Comparison of ENCODE assay signal across 9 mouse cellular contexts in genomic region chrX:53432888-53433287, GRCm38 (mm10). TPM values are rescaled to one million over a fixed set of nuclear protein-coding genes. Genes with fewer than 3 reads are reported as not detected.
DNase-seq lines count a peak whose midpoint lies in the region; ATAC-seq and TF ChIP-seq lines count a peak whose summit lies in the region.
"Had no signal": no experiment of that assay in that cellular context is flagged by ENCODE, and none has a peak within 500 bp of the region (broad histone marks: within the 10 kb centered on the region; RNA-seq: fewer than 3 reads in every experiment).

No protein-coding gene starts in this region.

- dilution Hi-C loops in CH12.LX (cut with MboI; ENCODE audit: extremely low pct_ligation_motif_present, extremely low pct_unique_long_range_greater_than_20kb, low sequenced_read_pairs), result no loop called here

- H3K36me3 ChIP-seq in intestine, postnatal 0 days (ENCODE audit: control insufficient read depth, insufficient read depth), result no peaks in the 10 kb centered on the region
- no peaks in the 10 kb centered on the region for H3K36me3 ChIP-seq in intestine, embryonic 15.5 days
- H3K36me3 ChIP-seq in CH12.LX (replicated peaks in 1 of 2; ENCODE audit: control insufficient read depth in 1 of 2, insufficient read depth in 1 of 2, low read length in 1 of 2), result no peaks in the 10 kb centered on the region
- H3K36me3 ChIP-seq in embryonic facial prominence, embryonic 14.5 days (ENCODE audit: control insufficient read depth, insufficient read depth, low read length), result no peaks in the 10 kb centered on the region
- H3K36me3 ChIP-seq: heart, embryonic 10.5 days; limb, embryonic 13.5 days had no signal

- peak; percentile 62 for TF ChIP-seq CTCF in intestine, postnatal 0 days (IDR thresholded peaks at IDR 0.05; ENCODE audit: low read depth)
- TF ChIP-seq CTCF in CH12.LX (conservative IDR thresholded peaks at IDR 0.05 in 1 of 2, IDR thresholded peaks at IDR 0.05 in 1 of 2; ENCODE audit: low read depth in 2 of 2, low read length in 2 of 2), result peak in 1 of 2 experiments; percentile 61; a peak in 2 of 4 replicates

- TF ChIP-seq EP300 in CH12.LX (IDR thresholded peaks at IDR 0.05; ENCODE audit: low read length), result no peak

- no peaks in the 10 kb centered on the region for H3K4me1 ChIP-seq in intestine, postnatal 0 days (replicated peaks; ENCODE audit: control insufficient read depth, insufficient read depth, low read length)
- H3K4me1 ChIP-seq in intestine, embryonic 15.5 days (replicated peaks), result no peaks in the 10 kb centered on the region
- H3K4me1 ChIP-seq in CH12.LX (ENCODE audit: control insufficient read depth in 1 of 2, insufficient read depth in 2 of 2), result no peaks in the 10 kb centered on the region
- no peaks in the 10 kb centered on the region for H3K4me1 ChIP-seq in embryonic facial prominence, embryonic 14.5 days (ENCODE audit: control insufficient read depth, insufficient read depth, low read length)
- H3K4me1 ChIP-seq: heart, embryonic 10.5 days; limb, embryonic 13.5 days had no signal

- no peak overlapping the region for H3K9ac ChIP-seq in intestine, postnatal 0 days (ENCODE audit: low read depth, low read length)
- no peak overlapping the region for H3K9ac ChIP-seq in intestine, embryonic 15.5 days
- no peak overlapping the region for H3K9ac ChIP-seq in CH12.LX (ENCODE audit: insufficient read depth, low read depth)
- no peak overlapping the region for H3K9ac ChIP-seq in embryonic facial prominence, embryonic 14.5 days (ENCODE audit: low read depth, low read length)
- H3K9ac ChIP-seq: limb, embryonic 13.5 days had no signal

- no peak for TF ChIP-seq POLR2A in CH12.LX (IDR thresholded peaks at IDR 0.05; ENCODE audit: low read depth, low read length)

- no peaks in the 10 kb centered on the region for H3K9me3 ChIP-seq in intestine, postnatal 0 days (ENCODE audit: control insufficient read depth)
- no peaks in the 10 kb centered on the region for H3K9me3 ChIP-seq in intestine, embryonic 15.5 days
- no peaks in the 10 kb centered on the region for H3K9me3 ChIP-seq in CH12.LX (replicated peaks; ENCODE audit: low read length)
- H3K9me3 ChIP-seq in embryonic facial prominence, embryonic 14.5 days (ENCODE audit: control insufficient read depth, low read length), result no peaks in the 10 kb centered on the region
- H3K9me3 ChIP-seq: heart, embryonic 10.5 days; limb, embryonic 13.5 days had no signal

- no peaks in the 10 kb centered on the region for H3K27me3 ChIP-seq in intestine, postnatal 0 days (replicated peaks; ENCODE audit: control insufficient read depth, insufficient read depth, low read length)
- H3K27me3 ChIP-seq in intestine, embryonic 15.5 days (replicated peaks), result no peaks in the 10 kb centered on the region
- H3K27me3 ChIP-seq in CH12.LX (replicated peaks), result no peaks in the 10 kb centered on the region
- H3K27me3 ChIP-seq in embryonic facial prominence, embryonic 14.5 days (replicated peaks; ENCODE audit: control insufficient read depth, insufficient read depth, low read length), result no peaks in the 10 kb centered on the region
- H3K27me3 ChIP-seq: limb, embryonic 13.5 days had no signal

- no peaks in the 10 kb centered on the region for H3K79me2 ChIP-seq in CH12.LX (replicated peaks; ENCODE audit: control insufficient read depth, extremely low read depth, insufficient read depth, poor library complexity, severe bottlenecking)

- ATAC-seq in intestine, postnatal 0 days, result no peak
- ATAC-seq in intestine, embryonic 15.5 days, result no peak
- ATAC-seq in embryonic facial prominence, embryonic 14.5 days (ENCODE audit: low read depth), result no peak

- TF ChIP-seq RAD21 in CH12.LX (IDR thresholded peaks at IDR 0.05; ENCODE audit: low read depth, low read length), result peak; percentile 49

- DNase-seq in 3T3-L1 (ENCODE audit: low read depth, low spot score), result peak; percentile 40
- peak; percentile 7 for DNase-seq in CH12.LX (ENCODE audit: extremely low read depth)
- DNase-seq in embryonic facial prominence, embryonic 14.5 days (ENCODE audit: low spot score), result peak; percentile 6
- no peak for DNase-seq in ovary, adult 18-20 months (ENCODE audit: low spot score)
- DNase-seq in right cerebral cortex, postnatal 36 days (ENCODE audit: low spot score in 2 of 2), result no peak

- H3K4me2 ChIP-seq in intestine, postnatal 0 days (replicated peaks; ENCODE audit: low read depth), result no peak overlapping the region
- H3K4me2 ChIP-seq in intestine, embryonic 15.5 days (replicated peaks), result no peak overlapping the region
- H3K4me2 ChIP-seq in CH12.LX (ENCODE audit: insufficient read depth, low read depth, poor library complexity, severe bottlenecking), result no peak overlapping the region
- no peak overlapping the region for H3K4me2 ChIP-seq in embryonic facial prominence, embryonic 14.5 days (ENCODE audit: low read depth, low read length)
- H3K4me2 ChIP-seq: limb, embryonic 13.5 days had no signal

- H3K27ac ChIP-seq in intestine, postnatal 0 days (ENCODE audit: low read depth, low read length), result no peak overlapping the region
- H3K27ac ChIP-seq in intestine, embryonic 15.5 days, result no peak overlapping the region
- H3K27ac ChIP-seq in CH12.LX (ENCODE audit: insufficient read depth, low read depth), result no peak overlapping the region
- no peak overlapping the region for H3K27ac ChIP-seq in embryonic facial prominence, embryonic 14.5 days (replicated peaks; ENCODE audit: low read depth, low read length)
- H3K27ac ChIP-seq: heart, embryonic 10.5 days; limb, embryonic 13.5 days had no signal

- no peak overlapping the region for H3K4me3 ChIP-seq in intestine, postnatal 0 days (ENCODE audit: low read depth, low read length)
- no peak overlapping the region for H3K4me3 ChIP-seq in intestine, embryonic 15.5 days (replicated peaks)
- H3K4me3 ChIP-seq in CH12.LX (replicated peaks in 1 of 3; ENCODE audit: low read depth in 2 of 3, low read length in 2 of 3, poor library complexity in 1 of 3), result no peak overlapping the region
- no peak overlapping the region for H3K4me3 ChIP-seq in embryonic facial prominence, embryonic 14.5 days (ENCODE audit: low read depth, low read length)
- H3K4me3 ChIP-seq: heart, embryonic 10.5 days; limb, embryonic 13.5 days had no signal

- WGBS in intestine, postnatal 0 days, result 58% methylated on average over 1 of the region's 1 CpGs
- WGBS in intestine, embryonic 15.5 days, result 72% methylated on average over 1 of the region's 1 CpGs
- WGBS in embryonic facial prominence, embryonic 14.5 days, result 75% methylated on average over 1 of the region's 1 CpGs

- in situ Hi-C loops in CH12.LX (cut with MboI; ENCODE audit: low pct_ligation_motif_present, low pct_unique_long_range_greater_than_20kb, low sequenced_read_pairs), result no loop called here

TF ChIP-seq in CH12.LX, 34 proteins besides CTCF, POLR2A, EP300 and RAD21:
- TF ChIP-seq MEF2A (IDR thresholded peaks at IDR 0.05; ENCODE audit: borderline replicate concordance, low read depth, low read length), result no peak
- TF ChIP-seq SMC3 (IDR thresholded peaks at IDR 0.05; ENCODE audit: low read depth, low read length), result peak; percentile 31

RNA-seq across cellular contexts. Expression of gene Etd, which starts 1.8 kb away (rescaled TPM):
- not detected in 2 replicates for polyA plus RNA-seq in intestine, postnatal 0 days (2015; fragmentation: Nextera tagmentation; extraction: Ambion mirVana)
- polyA plus RNA-seq in intestine, embryonic 15.5 days (2015; fragmentation: Nextera tagmentation; extraction: Ambion mirVana), result not detected in 2 replicates
- not detected in 2 replicates for total RNA-seq in CH12.LX (2012; rRNA removed)
- not detected in 2 replicates for total RNA-seq in CH12.LX (2014; rRNA removed)
- polyA plus RNA-seq in CH12.LX (2012; ENCODE audit: insufficient read length, low read depth), result not detected in 2 replicates
- polyA plus RNA-seq in embryonic facial prominence, embryonic 14.5 days (2014; fragmentation: Nextera tagmentation; extraction: Ambion mirVana), result not detected in 2 replicates
- polyA plus RNA-seq: heart, embryonic 10.5 days; limb, embryonic 13.5 days had no signal

Comparison
In these comparisons a context has a peak if more than half of its experiments do, and no peak if none do; other contexts are left out.
1. DNase-seq: peak in 3T3-L1 (single experiment), CH12.LX (single experiment) and embryonic facial prominence, embryonic 14.5 days (single experiment); none in ovary, adult 18-20 months (single experiment) and right cerebral cortex, postnatal 36 days (0 of 2).